Mouse (Mus musculus): ENCODE measurements around the gene Mgat4b.

Mgat4b gene

GRCm38 (mm10) chr11:50210505-50211151 lies at the start of gene Mgat4b, which contains the start of gene Sqstm1:
Mgat4b (plus strand) TSS chr11:50210890.
Sqstm1 (minus strand) TSS chr11:50210827.
- peak; percentile 79 for DNase-seq

DNA sequence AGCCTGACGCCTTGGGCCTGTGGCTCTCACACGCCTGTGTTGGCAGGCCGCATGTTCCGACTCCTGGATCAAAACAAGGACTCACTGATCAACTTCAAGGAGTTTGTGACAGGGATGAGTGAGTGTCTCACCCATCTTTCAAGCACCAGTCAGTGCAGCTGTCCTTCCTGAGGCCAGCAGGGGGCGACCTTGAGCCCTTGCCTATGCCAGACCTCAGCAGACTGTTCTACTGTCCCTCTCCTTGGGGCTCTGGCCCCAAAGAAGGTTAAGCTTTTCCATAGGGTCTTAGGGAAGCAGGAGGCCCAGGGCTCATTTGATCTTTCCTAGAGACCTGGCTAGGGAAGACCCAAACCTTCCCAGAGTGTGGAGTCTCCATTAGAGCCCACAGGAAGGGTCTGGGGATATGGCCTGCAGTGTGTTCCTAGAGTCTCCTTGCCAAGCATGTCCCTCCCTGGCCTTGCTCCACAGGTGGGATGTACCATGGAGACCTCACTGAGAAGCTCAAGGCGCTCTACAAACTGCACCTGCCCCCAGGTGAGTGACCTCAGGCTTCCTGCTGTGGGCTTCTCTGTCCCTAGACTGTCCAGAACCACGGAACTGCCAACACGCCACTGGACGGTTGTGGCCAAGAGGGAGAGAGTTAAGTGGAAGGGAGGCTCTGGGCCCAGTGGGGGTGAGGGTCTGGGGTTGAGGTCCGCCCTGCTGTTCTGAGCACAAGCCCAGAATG lies 48.9 kb upstream of the Mgat4b start:
- peak; percentile 60 for DNase-seq

DNA sequence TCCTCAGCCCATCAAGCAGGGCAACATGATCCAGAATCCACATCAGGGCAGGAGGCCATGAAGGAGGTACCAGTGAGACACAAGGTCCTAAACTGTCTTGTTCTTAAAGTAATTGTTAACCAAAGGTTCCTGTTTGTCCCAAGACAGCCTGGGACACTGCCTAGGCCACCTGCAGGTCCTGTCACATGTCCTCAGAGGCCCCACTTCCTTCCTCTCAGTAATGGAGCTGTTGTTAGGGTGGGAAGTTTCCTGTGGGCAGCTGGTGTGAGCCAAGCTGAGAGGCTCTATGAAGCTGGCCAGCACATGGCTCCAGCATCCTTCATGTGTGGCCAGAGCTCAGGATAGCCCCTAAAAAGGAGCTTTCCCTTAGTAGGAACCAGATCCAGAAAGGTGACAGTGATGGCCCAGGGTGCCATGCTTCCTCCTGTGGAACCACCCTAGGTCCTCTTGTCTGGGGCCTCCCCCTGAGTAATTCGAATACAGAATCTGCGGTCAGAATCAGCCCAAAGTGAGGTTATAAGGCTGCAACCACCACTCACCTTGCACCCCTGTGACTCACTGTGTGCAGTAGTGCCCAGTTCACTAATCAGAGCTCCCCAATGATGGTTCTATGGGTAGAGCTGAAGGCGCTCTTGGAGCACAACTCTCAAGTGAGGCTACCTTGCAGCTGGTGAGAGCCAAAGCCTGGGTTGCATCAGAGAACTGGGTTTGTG lies 48.2 kb upstream of the Mgat4b start:
- no peak for DNase-seq

DNA sequence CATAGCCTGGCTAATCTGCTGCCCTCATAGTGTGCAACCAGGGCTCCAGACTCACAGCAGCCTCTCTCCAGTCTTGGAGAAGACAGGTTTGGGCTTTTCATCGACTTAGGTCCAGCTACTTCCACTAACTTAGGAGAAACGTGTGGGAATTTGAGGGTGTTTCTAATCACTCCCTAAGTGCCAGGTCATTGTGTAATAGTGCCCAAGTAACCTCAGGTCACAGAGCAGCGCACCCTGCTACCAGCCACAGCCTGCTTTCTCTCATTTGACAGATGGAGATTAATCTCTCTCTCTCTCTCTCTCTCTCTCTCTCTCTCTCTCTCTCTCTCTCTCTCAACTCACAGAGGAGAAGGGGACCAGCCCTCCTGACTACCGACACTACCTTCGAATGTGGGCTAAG lies 42.3 kb upstream of the Mgat4b start:
- DNase-seq: no peak

DNA sequence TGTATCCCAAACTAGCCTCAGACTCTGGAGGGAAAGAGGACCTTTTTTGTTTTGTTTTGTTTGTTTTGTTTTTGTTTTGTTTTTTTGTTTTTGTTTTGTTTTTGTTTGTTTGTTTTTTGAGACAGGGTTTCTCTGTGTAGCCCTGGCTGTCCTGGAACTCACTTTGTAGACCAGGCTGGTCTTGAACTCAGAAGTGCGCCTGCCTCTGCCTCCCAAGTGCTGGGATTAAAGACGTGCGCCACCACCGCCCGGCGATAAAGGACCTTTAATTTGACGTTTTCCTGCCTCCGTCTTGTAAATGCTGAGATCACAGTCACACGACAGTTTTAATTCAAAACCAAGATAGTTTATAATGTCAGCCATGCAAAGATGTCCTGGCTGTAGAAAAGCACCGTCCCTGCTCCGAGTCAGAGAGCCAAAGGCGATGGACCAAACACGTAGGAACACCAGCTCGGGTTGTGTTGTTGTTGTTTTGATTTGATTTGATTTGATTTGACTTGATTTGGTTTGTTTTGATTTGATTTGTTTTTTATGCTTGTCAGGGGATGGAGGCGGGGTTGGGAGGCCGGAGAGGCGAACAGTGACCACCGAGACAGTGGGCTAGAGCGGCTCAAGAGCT lies 36.5 kb upstream of the Mgat4b start, which contains the start of gene Mrnip:
Gene Mrnip (plus strand): TSS at position 334 of the 619 bp plus-strand sequence.
- peak; percentile 33 for DNase-seq

GRCm38 (mm10) chr11:50174730-50175187 lies 35.9 kb upstream of the Mgat4b start:
- peak; percentile 97 for DNase-seq

DNA sequence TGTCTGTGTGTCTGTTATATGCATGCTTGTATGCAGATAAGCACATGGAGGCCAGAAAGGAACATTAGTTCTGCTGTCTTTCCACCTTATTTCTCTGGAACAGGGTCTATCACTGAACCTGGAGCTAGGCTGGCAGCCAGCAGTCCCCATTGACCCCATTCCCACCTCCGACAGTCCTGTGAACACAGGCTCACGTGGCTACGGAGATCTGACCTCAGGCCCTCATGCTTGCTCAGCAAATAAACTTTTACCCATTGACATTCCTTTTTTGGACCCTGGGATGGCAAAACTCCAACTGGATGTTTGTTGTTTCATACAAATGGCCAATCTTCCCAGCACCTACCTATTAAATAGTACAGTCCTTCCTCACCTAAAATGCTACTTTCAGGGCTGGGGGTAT lies 34.3 kb upstream of the Mgat4b start:
- no peak for DNase-seq

DNA sequence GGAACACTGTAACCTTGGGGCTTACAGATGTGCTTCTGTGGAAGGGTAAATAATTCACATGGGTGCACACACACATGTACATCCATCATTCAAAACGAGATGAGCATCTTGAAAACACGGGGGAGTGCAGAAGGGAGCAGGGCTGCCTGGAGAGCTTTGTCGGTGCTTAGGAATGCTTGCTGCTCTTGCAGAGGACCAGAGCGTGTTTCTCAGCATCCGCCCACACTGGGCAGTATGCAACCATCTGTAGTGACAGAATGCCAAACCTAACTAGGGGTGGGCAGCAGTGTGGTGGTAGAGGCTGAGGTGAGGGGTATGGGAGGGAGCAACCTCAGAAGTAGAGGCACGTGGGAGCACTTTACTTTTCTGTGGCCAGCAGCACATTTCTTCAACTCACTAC lies 33.6 kb upstream of the Mgat4b start:
- DNase-seq: no peak

GRCm38 (mm10) chr11:50178532-50179488 lies 31.9 kb upstream of the Mgat4b start:
- DNase-seq: no peak

GRCm38 (mm10) chr11:50180478-50181231 lies 30.0 kb upstream of the Mgat4b start:
- DNase-seq: no peak

GRCm38 (mm10) chr11:50182702-50183101 lies 28.0 kb upstream of the Mgat4b start:
- no peak for DNase-seq

GRCm38 (mm10) chr11:50184788-50185187 lies 25.9 kb upstream of the Mgat4b start:
- DNase-seq: no peak

DNA sequence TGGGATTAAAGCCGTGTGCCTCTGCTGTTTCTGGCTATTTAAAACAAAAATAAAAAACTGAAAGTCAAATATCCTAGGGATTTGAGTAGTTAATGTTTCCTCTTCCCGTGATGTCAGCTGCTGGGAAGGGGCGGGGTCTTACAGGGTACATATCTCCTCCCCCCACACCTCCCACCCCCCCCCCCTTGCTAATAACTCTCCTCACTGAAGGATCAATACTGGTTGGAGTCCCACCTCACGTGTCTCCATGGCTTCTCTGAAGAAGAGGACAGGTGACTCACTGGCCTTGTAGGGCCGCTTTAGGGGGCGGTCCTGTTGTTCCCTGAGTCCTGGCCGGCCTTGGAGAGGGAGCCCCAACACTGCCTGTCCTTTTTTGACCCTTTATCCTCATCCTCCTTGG lies 22.0 kb upstream of the Mgat4b start:
- no peak for DNase-seq

DNA sequence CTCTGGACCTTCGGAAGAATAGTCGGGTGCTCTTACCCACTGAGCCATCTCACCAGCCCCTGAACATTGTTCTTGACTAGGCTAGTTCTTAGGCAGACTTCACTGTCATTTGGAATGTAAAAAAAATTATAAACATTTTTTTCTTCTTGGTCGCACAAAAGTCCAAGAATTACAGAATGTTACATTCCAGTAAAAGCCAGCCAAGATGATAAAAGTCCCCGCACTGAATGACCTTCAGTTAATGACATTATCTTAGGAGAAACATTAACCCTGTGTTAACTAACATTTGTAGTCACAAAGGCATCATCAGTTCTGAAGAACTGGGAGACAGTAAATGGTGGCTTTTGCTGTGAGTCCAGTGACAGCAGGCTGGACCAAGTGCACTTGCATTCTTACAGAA lies 20.3 kb upstream of the Mgat4b start:
- DNase-seq: no peak

GRCm38 (mm10) chr11:50192278-50192677 lies 18.4 kb upstream of the Mgat4b start:
- no peak for DNase-seq

DNA sequence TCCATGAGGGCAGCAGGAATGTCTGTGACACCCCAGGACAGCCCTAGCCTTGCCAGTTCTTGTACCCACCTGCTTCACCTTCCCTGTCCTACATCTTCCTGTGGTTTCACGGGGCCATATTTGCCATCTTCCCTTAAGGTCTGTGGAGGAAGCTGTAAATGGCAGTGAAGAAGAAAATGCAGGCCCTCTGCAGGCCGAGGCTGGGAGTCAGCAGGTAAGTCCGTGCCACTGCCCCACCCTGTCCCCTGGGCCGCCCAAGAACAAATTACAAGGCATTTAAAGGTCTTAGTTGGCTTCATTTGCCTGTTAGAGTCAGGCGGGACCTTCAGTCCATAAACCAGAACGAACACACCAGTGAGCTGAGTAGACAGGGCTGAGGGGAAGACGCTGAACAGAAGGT lies 16.6 kb upstream of the Mgat4b start:
- DNase-seq: no peak

- no peak for DNase-seq
Observed at GRCm38 (mm10) chr11:50194793-50195192, 15.9 kb upstream of the Mgat4b start.

- DNase-seq: no peak
Observed at GRCm38 (mm10) chr11:50197500-50197899, 13.2 kb upstream of the Mgat4b start.

DNA sequence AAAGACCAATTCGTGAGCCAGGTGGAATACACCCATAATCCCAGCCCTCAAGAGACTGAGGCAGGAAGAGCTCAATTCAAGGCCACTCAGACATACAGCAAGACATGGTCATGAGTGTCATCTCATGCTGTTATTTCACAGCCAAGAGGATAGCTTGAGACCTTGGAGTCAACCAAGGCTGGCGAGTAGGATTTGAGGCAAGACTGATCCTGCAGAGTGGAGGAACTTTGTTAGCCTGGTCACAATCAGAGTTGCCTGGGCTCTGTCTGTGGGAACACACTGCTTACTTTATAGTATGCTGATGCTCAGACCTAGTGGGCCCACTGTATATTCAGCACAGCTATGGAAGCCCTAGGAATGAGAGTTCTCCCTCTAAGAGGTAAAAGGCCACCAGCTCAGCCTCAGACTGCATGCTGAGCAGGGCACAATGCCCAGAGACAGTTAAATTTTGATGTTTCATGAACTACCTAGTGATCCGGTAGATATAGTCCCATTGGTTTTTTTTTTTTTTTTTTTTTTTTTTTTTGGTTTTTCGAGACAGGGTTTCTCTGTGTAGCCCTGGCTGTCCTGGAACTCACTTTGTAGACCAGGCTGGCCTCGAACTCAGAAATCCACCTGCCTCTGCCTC lies 12.4 kb upstream of the Mgat4b start:
- DNase-seq: no peak

DNA sequence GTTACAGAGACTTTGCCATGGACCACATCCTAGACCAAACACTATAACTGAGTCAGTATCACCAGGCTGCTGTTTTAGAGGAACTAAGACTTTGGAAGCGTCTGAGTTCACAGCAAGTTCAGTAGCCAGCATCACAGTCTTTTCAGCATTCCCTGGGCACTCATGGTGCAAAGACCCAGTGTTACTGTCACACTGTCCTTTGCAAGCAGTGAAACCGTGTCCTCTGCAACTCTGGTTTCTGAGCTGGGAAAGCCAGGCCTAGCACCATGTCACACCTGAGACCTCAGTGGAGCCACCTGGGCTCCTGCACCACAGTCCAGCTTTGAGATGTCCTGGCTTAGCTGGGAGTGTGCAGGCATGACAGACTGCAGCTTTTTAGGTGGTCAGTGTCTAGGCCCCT lies 11.8 kb upstream of the Mgat4b start:
- DNase-seq: no peak

DNA sequence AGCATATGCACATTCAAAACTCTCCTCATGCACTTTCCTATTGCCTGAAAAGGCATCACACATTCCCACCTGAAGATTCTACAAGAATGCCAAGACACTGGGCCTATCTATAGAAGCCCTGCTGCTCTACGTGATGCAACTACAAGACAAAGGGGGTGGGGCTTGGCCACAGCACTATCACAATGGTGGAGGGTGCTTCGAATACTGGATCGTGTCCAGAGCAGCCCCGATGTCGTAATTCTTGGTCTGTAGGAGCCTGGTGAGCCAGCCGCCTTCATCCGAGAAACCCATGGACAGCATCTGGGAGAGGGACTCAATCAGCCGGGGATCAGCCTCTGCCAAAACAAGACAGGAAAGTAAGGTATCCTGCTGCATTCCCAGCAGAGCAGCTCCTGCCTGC lies 10.1 kb upstream of the Mgat4b start:
- DNase-seq: no peak
